Comparison of ENCODE assay signal across 11 mouse cellular contexts in genomic region chr8:92252597-92253375, GRCm38 (mm10).
DNase-seq lines count a peak whose midpoint lies in the region; ATAC-seq and TF ChIP-seq lines count a peak whose summit lies in the region.
"Had no signal": no experiment of that assay in that cellular context is flagged by ENCODE, and none has a peak within 500 bp of the region (broad histone marks: within the 10 kb centered on the region; RNA-seq: fewer than 3 reads in every experiment).

No protein-coding gene starts in this region.

- peaks cover 4% of the 10 kb centered on the region; the same call in 1 of the 2 replicates for H3K27me3 ChIP-seq in heart, embryonic 12.5 days (replicated peaks)
- H3K27me3 ChIP-seq in heart, adult 2 months (ENCODE audit: control insufficient read depth, insufficient read depth, low read length): no peaks in the 10 kb centered on the region
- H3K27me3 ChIP-seq in midbrain, embryonic 11.5 days (ENCODE audit: control insufficient read depth, insufficient read depth, low read length): no peaks in the 10 kb centered on the region
- H3K27me3 ChIP-seq in midbrain, embryonic 10.5 days (ENCODE audit: low read depth, poor library complexity, severe bottlenecking): 0 out of 2 replicates have a peak, but pooled peaks cover under 1% of the 10 kb centered on the region

- H3K4me2 ChIP-seq in heart, embryonic 12.5 days: no peak overlapping the region
- no peak overlapping the region for H3K4me2 ChIP-seq in midbrain, embryonic 11.5 days

- no peak overlapping the region for H3K9ac ChIP-seq in heart, embryonic 12.5 days
- H3K9ac ChIP-seq in heart, adult 2 months (ENCODE audit: low read depth, low read length): no peak overlapping the region
- H3K9ac ChIP-seq in midbrain, embryonic 11.5 days (ENCODE audit: low read length): no peak overlapping the region

- ATAC-seq in heart, embryonic 12.5 days (ENCODE audit: insufficient number of reproducible peaks, low FRiP score): no peak
- ATAC-seq in midbrain, embryonic 11.5 days (ENCODE audit: low FRiP score): no peak

- H3K27ac ChIP-seq in heart, embryonic 12.5 days (ENCODE audit: poor library complexity, severe bottlenecking): peak overlapping the region; percentile 73
- H3K27ac ChIP-seq in heart, adult 2 months: no peak overlapping the region; the same call in 1 of the 2 replicates
- no peak overlapping the region for H3K27ac ChIP-seq in midbrain, embryonic 11.5 days (ENCODE audit: low read depth, low read length)
- H3K27ac ChIP-seq in midbrain, embryonic 10.5 days (replicated peaks): no peak overlapping the region

- intact Hi-C loops in heart, adult 2 months (cut with DNase I): no loop called here

- H3K4me3 ChIP-seq in heart, embryonic 12.5 days: no peak overlapping the region
- H3K4me3 ChIP-seq in heart, adult 2 months: no peak overlapping the region
- H3K4me3 ChIP-seq in midbrain, embryonic 11.5 days (ENCODE audit: low read depth, low read length): no peak overlapping the region
- H3K4me3 ChIP-seq in midbrain, embryonic 10.5 days: no peak overlapping the region

- H3K9me3 ChIP-seq in heart, embryonic 12.5 days (replicated peaks): no peaks in the 10 kb centered on the region
- H3K9me3 ChIP-seq in midbrain, embryonic 11.5 days (ENCODE audit: control insufficient read depth, low read length): no peaks in the 10 kb centered on the region
- no peaks in the 10 kb centered on the region for H3K9me3 ChIP-seq in midbrain, embryonic 10.5 days (replicated peaks)

- no peak for TF ChIP-seq CTCF in heart, adult 2 months (IDR thresholded peaks at IDR 0.05)

- no peak for DNase-seq in heart, adult 2 months
- DNase-seq in midbrain, embryonic 11.5 days (ENCODE audit: low spot score, missing footprints): peak; percentile 49
- DNase-seq in midbrain, embryonic 10.5 days (ENCODE audit: low spot score): no peak
- DNase-seq in layer of hippocampus, adult 9-10 months (ENCODE audit: low spot score): peak; percentile 48
- DNase-seq in right cerebral cortex, postnatal 10 days (ENCODE audit: low spot score in 2 of 2): peak; percentile 36 to 62
- no peak for DNase-seq in spleen, postnatal 4 days (ENCODE audit: low spot score in 2 of 2)
- no peak for DNase-seq in spleen, postnatal 36 days (ENCODE audit: low spot score in 2 of 2)
- DNase-seq: cerebellum, postnatal 25 days; kidney, adult 8-10 months; thymus, adult 2 months had no signal

- TF ChIP-seq POLR2A in heart, adult 2 months (IDR thresholded peaks at IDR 0.05; ENCODE audit: insufficient read depth, low read depth, low read length): no peak

- no peak for TF ChIP-seq EP300 in heart, adult 2 months (IDR thresholded peaks at IDR 0.05; ENCODE audit: insufficient read depth, low read depth, low read length)

- H3K36me3 ChIP-seq in heart, embryonic 12.5 days: no peaks in the 10 kb centered on the region
- H3K36me3 ChIP-seq in heart, adult 2 months (ENCODE audit: control insufficient read depth, insufficient read depth, low read length): 0 out of 2 replicates have a peak, but pooled peaks cover 1% of the 10 kb centered on the region
- H3K36me3 ChIP-seq in midbrain, embryonic 11.5 days (ENCODE audit: control insufficient read depth, insufficient read depth, low read length): no peaks in the 10 kb centered on the region
- H3K36me3 ChIP-seq in midbrain, embryonic 10.5 days: no peaks in the 10 kb centered on the region

- WGBS in heart, embryonic 12.5 days: 51% methylated on average over 8 of the region's 8 CpGs
- 52% methylated on average over 8 of the region's 8 CpGs for WGBS in heart, adult 2 months
- 55% methylated on average over 8 of the region's 8 CpGs for WGBS in midbrain, embryonic 11.5 days
- 64% methylated on average over 8 of the region's 8 CpGs for WGBS in midbrain, embryonic 10.5 days

- no peaks in the 10 kb centered on the region for H3K79me2 ChIP-seq in heart, adult 2 months (replicated peaks; ENCODE audit: control insufficient read depth, insufficient read depth, low read length)

- peaks cover 6% of the 10 kb centered on the region for H3K4me1 ChIP-seq in heart, embryonic 12.5 days (replicated peaks)
- no peaks in the 10 kb centered on the region; the same call in 1 of the 2 replicates for H3K4me1 ChIP-seq in heart, adult 2 months (ENCODE audit: control insufficient read depth, insufficient read depth, low read length)
- H3K4me1 ChIP-seq in midbrain, embryonic 11.5 days (ENCODE audit: control insufficient read depth, insufficient read depth, low read length): peaks cover 4% of the 10 kb centered on the region; the same call in 1 of the 2 replicates
- H3K4me1 ChIP-seq in midbrain, embryonic 10.5 days: peaks cover 17% of the 10 kb centered on the region

Comparison
In these comparisons a context has a peak if more than half of its experiments do, and no peak if none do; other contexts are left out.
1. DNase-seq: peak in midbrain, embryonic 11.5 days (single experiment), layer of hippocampus, adult 9-10 months (single experiment) and right cerebral cortex, postnatal 10 days (2 of 2); none in heart, adult 2 months (0 of 2), midbrain, embryonic 10.5 days (single experiment), spleen, postnatal 4 days (0 of 2) and spleen, postnatal 36 days (0 of 2).